Mouse (Mus musculus): ENCODE results near the gene Cyp2w1.

DNA sequence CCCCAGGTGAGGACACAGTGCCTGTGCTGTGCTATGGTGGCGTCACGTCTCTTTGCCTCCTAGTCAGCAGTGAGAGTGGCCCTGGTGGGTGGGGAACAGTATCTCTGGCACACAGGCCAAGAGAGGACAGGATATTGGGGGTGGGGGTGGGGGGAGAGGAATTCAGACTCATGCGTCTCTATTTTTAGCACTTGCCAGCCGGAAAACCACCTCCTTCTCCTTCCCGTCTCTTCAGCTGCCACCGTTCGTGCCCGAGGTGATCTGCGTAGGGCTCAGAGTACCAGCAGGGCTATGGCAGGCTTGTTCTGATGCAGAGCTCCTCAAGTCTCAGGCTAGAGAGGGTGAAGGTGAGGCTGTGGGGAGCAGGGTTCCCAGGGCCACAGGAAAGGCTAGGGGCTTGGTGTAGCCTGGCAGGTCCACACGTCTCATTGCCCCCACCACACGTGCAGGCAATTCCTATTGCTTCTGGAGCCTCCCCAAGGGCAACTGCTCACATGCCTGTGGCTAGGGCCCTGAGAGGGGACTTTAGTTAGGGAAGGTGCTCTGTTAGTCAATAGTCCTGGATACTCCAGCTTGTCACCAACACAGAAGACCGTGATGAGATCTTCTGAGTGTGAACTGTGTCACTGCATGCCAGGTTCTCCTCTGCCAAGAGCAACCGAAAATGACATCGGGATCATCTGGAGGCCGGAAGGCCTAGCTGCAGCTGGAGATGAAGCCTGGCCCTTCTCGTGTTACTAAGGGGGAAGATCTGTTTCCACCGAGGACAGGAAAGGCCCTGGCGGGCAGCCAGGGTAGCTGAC lies 25.3 kb downstream of the Cyp2w1 start, which contains the start of gene Gpr146:
- TF ChIP-seq CTCF (IDR thresholded peaks at IDR 0.05; ENCODE audit: low read depth) = no peak
- TF ChIP-seq EP300 (optimal IDR thresholded peaks at IDR 0.05) = no peak
